Mouse (Mus musculus) lung, adult 2 months (tissue): ENCODE data around the gene Ppfia2.

Experiments
- CTCF ChIP-seq: fragments of 200-500 bp; IDR thresholded peaks from 2 replicates; pipeline ENCODE4 v1.5.1; 2011; ENCODE audit warnings: mild to moderate bottlenecking, low read length, control low read depth; ENCODE audit not compliant: insufficient read depth
- POLR2A ChIP-seq: fragments of 200-500 bp; IDR thresholded peaks from 2 replicates; pipeline ENCODE4 v1.6.1; 2011; ENCODE audit warnings: low read depth, mild to moderate bottlenecking, control low read depth, low read length, borderline replicate concordance; ENCODE audit errors: extremely low read depth

DNA sequence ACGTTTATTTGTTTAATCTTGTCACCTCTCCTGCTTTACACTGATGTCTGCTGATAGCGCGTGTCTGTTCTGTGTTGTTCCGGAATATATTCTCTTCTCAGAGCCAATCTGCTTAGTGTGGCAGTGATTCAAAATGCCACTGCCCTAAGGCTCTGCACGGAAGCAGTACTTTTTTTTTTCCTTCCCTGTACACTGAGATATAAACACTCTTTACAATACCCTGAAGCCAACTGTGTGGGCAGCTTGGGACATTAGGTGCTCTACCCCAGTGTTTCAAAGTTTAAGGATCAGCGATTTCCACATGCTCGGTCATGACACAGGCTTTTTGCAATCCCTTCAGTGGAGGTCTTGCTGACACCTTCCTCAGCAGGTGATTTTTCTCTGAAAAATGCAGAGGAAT, 163.8 kb downstream of the Ppfia2 start:
- no peak for TF ChIP-seq CTCF
- no peak for TF ChIP-seq POLR2A
